Mouse (Mus musculus) spleen, embryonic (tissue): Measurements from ENCODE around the gene Mylk.
"Not testable (repeated sequence)": the region's sequence is repeated elsewhere in the genome, so short reads cannot be mapped to it uniquely, and the experiment has no call there.

Experiments
- CTCF ChIA-PET: fragments of 350-600 bp; sonication (Branson Sonifier 250); formaldehyde crosslinking; loops from one replicate; lab custom pipeline; 2022; lab: Charles Lee

The Mylk gene

GRCm38 (mm10) chr16:34745065-34745585 lies at the start of gene Mylk:
TSS of gene Mylk (plus strand) at chr16:34745210.
- CTCF ChIA-PET, result no interaction called here

- CTCF ChIA-PET, result interaction anchor here (3.6 kb wide), 1 partner anchor 31 kb away, joined by 14 read pairs; no protein-coding TSS in a partner anchor
These were observed 46.3 kb upstream of the Mylk start for GRCm38 (mm10) chr16:34698721-34699120.

- CTCF ChIA-PET, result interaction anchor here (1.1 to 3.6 kb wide), 2 partner anchors 33 to 35 kb away, joined by 4 to 14 read pairs; no protein-coding TSS in a partner anchor
These were observed 44.7 kb upstream of the Mylk start for GRCm38 (mm10) chr16:34700165-34700827.

GRCm38 (mm10) chr16:34700828-34701216 lies 44.2 kb upstream of the Mylk start:
- CTCF ChIA-PET, result interaction anchor here (1.1 to 3.6 kb wide), 2 partner anchors 33 to 36 kb away, joined by 4 to 14 read pairs; no protein-coding TSS in a partner anchor

DNA sequence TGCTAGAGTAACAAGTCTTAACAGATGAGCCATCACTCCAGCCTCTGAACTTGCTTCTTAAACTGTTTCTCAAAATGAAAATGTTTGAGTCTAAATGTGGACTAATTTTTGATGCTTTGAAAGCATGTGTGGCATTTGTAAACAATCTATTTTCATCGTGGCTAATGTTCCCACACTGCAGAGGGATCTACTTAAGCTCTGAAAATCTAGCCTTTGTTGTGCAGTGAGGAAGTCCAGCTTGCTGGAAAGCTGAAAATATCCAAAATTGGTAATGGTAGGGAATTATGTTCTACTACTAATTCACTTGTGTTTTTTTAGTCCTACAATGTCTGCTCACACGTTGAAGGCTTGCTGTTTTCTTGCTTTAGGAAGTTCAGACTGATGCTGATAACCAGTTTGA lies 39.0 kb upstream of the Mylk start:
- CTCF ChIA-PET, result no interaction called here

- CTCF ChIA-PET, result no interaction called here
These were observed 38.5 kb upstream of the Mylk start for GRCm38 (mm10) chr16:34706487-34706946.

DNA sequence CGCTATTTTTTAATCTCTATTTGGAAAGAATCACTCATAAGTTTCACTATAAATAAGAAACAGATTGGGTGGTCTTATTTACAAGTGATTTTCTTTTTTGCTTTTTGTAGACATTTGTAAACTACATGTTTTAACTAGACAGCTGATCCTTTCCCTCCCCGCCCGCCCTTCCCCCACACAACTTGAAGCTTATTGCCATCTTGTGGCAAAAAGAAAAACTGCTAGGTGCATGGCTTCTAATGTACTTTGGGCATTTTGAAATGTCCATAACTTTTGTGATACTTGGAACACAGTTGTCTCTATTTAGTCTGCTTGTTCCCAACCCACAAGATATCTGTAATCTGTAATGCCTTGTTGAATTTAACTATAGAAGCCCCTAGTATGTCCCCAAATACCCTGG lies 33.5 kb upstream of the Mylk start:
- CTCF ChIA-PET, result interaction anchor here (0.7 kb wide), 1 partner anchor 14 kb away, joined by 4 read pairs; no protein-coding TSS in a partner anchor

DNA sequence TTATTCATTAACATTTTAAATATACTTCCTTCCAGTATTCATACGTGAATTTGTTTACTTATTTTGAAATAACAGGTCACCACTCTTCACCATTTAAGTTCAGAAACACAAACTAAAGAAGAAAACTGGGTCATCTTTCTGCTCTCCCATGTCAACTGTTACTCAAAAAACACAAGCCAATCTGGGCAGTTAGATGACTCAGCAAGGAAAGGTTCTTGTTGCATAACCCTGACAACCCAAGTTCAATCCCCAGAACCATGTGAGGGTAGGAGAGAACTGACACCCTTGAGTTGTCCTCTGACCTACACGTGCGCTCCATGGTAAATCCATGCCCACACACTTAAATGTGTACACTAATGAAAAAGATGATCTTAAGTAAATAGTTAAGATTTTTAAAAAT lies 19.9 kb upstream of the Mylk start:
- CTCF ChIA-PET, result no interaction called here

DNA sequence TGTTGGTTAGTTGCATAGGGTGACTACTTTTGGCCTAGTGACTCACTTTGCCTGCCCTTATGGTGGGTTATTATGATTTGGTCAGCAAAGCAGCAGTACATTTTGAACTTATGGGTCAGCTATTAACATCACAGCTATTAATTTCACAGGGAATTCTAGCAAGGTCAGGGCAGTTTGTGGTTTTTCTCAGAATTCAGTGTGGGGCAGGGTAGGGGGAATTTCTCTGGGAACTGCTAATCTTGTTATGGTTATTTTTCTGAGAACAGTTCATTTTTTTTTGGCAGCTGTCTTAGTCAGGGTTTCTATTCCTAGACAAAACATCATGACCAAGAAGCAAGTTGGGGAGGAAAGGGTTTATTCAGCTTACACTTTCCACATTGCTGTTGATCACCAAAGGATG lies 16.4 kb upstream of the Mylk start:
- CTCF ChIA-PET, result not testable (repeated sequence)

- CTCF ChIA-PET, result no interaction called here
These were observed 15.6 kb upstream of the Mylk start for GRCm38 (mm10) chr16:34729371-34729770.

GRCm38 (mm10) chr16:34738656-34739233 lies 6.3 kb upstream of the Mylk start:
- CTCF ChIA-PET, result no interaction called here

GRCm38 (mm10) chr16:34742930-34743329 lies 2.1 kb upstream of the Mylk start:
- CTCF ChIA-PET, result no interaction called here

DNA sequence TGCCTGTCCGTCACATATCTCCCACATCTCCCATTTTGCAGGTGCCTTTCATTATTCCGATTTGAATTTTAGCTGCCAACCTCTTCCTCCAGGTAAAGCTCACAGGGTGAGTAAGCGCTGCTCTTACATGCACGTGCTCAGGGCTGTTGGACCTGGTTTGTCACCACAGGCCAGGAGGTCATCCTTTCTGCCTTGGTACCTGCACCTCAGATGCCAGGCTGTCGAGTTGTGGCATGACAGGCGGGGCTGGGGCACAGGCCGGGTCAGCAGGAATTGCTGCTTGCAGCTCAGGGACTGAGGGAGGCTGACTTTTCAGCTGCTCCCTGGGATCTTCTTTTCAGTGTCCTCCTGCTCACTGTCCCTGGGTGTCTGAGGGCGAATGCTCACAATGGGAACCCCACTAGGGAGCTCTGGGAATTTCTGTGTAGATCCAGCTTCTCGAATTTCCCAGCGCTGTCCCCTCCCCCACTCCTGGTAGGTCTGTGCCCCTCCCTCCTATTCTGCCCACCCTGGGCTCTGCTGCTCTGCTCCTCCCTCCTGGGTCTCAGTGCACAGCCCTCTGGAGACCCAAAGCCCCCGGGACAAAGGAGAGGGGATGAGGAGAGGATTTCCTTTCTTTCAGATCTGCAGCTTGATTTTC lies 3.2 kb downstream of the Mylk start:
- CTCF ChIA-PET, result no interaction called here

DNA sequence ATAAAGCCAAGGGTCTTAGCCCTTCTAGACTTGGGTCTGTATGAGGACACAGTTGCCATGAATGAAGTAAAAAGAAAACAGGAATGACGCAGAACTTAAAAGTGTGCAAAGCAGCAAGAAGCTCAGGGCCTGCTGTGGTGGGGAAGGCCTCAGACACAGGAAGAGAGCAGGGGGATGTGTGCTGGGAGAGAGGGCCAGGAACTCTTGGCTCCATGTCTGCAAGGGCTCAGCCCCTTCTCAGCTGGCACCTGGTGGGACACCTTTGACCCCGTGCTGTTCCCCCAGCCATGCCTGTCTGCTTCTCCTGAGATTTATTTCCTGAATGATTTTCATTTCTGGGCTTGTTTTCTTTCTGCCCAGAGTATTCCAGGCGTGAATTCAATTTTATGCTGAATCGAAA lies 4.5 kb downstream of the Mylk start:
- CTCF ChIA-PET, result no interaction called here

- CTCF ChIA-PET, result no interaction called here
These were observed 7.0 kb downstream of the Mylk start for GRCm38 (mm10) chr16:34752026-34752425.

DNA sequence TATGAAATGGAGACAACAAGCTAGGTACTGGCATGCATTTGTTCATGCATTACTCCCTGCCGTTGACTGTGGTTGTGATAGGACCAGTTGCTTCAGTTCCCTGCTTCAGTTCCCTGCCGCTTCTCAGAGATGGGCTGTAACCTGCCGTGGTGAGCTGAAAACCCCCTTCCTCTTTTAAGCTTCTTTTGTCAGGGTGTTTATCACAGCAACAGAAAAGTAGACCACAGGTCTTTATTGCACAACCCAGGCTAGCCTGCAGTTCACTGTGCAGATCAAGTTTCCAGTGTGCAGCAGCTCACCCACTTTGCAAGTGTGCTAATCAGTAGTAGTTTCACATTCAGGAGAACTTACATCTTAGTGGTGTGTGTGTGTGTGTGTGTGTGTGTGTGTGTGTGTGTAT lies 8.0 kb downstream of the Mylk start:
- CTCF ChIA-PET, result no interaction called here

DNA sequence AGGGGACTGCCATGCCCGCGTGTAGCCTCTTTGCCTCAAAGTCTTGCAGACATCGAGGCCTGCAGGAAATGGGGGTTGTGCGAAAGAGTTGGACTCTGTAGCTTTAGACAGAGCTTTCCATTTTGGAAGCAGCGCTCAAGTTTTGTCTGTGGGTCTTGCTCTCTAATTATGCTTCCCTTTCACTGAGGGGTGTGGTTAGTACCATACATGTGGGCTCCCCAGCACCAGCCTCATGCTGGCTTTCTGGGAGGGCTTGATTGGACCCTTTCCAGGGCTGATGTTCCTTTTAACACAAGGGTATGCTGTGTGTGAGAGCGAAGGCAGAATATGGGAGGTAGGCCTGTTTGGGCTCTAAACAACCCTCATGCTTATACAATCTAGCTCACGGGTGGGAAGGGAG lies 12.0 kb downstream of the Mylk start:
- CTCF ChIA-PET, result no interaction called here

DNA sequence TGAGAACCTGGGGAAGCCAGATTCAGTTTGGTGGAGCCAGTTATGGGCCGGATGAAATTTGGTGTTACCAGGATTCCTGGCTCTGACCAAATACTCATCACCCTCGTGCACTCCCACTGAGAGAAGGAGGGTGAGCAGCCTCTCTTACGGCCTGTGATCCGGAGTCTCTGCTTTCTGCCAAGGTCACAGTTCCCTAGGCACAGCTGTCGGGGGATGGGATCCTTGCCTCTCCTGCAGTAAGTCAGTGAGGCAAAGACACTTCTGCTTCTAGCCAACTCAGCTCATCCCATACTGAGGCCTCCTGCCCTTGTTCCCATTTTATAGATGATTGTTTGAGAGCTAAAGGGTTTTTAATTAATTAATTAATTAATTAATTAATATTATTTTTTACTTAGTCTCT lies 13.2 kb downstream of the Mylk start:
- CTCF ChIA-PET, result no interaction called here

- CTCF ChIA-PET, result no interaction called here
These were observed 19.1 kb downstream of the Mylk start for GRCm38 (mm10) chr16:34763959-34764591.

DNA sequence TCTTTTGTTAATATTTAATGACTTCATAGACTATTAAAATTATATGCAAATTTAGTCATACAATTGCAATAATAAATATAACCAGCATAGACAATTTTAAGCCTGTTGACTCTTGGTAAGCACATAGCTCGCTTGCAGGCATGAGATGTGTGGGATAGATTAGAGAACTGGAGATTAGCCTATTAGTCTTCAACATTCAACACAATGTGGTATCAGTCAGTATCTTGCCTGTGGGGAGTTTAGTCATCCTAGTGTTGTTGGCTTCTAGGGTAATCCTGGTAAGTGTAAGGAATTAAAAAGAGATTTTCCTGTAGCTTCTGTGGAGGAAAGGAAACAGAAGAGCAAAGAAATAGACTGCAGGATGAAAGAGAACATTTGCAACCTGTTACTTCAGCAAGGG lies 20.7 kb downstream of the Mylk start:
- CTCF ChIA-PET, result interaction anchor here (0.7 kb wide), 1 partner anchor 138 kb away, joined by 3 read pairs; no protein-coding TSS in a partner anchor

DNA sequence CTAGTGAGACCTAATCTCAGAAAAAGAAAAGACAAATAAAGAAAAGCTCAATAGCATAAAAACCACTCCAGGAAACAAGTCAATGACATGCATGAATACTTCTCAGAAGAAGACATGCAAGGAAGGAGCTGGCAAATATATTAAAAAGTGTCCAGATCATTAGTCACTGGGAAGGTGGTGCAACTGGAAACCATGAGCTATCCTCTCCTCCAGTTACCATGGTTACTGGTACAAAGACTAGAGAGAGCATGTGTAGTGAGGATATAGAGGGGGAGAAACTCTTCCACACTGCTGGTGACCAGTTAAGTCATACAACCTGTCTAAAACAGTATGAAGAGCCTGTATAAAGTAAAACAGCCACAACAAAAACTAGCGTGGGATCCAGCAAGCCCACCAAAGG lies 21.2 kb downstream of the Mylk start:
- CTCF ChIA-PET, result interaction anchor here (0.7 kb wide), 1 partner anchor 139 kb away, joined by 3 read pairs; no protein-coding TSS in a partner anchor

- CTCF ChIA-PET, result no interaction called here
These were observed 22.4 kb downstream of the Mylk start for GRCm38 (mm10) chr16:34767443-34767842.
